Mouse (Mus musculus) lung, adult 2 months (tissue): ENCODE results near the gene Mllt10.

Experiments used
- CTCF ChIP-seq: fragments of 200-500 bp; IDR thresholded peaks from 2 replicates; pipeline ENCODE4 v1.5.1; 2011; ENCODE audit warnings: mild to moderate bottlenecking, low read length, control low read depth; ENCODE audit not compliant: insufficient read depth
- POLR2A ChIP-seq: fragments of 200-500 bp; IDR thresholded peaks from 2 replicates; pipeline ENCODE4 v1.6.1; 2011; ENCODE audit warnings: low read depth, mild to moderate bottlenecking, control low read depth, low read length, borderline replicate concordance; ENCODE audit errors: extremely low read depth

DNA sequence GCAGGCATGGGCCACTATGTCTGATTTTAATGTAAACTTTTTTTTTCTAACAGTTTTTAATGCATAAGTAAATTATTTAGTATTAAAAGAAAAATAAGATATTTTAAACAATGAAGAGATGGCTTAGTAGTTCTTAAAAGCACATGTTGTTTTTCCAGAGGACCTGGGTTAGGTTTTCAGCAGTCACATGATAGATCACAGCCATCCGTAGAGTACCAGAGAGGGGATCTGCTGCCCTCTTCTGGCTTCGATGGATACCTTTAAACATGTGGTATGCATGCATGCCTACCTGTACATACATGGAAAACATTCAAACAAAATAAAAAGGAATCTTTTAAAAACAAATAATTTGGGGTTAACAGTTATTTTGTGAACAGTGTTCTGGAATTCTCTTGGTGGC is 45.9 kb downstream of the Mllt10 start:
- TF ChIP-seq CTCF (no peak), POLR2A (no peak)
